Mouse (Mus musculus) testis, postnatal 14 days (tissue): ENCODE measurements around the gene Epor.

Experiments
- DNase-seq: peaks from one replicate; pipeline ENCODE4 v3.0.0; 2021; ENCODE audit warnings: low spot score

Gene Epor

DNA sequence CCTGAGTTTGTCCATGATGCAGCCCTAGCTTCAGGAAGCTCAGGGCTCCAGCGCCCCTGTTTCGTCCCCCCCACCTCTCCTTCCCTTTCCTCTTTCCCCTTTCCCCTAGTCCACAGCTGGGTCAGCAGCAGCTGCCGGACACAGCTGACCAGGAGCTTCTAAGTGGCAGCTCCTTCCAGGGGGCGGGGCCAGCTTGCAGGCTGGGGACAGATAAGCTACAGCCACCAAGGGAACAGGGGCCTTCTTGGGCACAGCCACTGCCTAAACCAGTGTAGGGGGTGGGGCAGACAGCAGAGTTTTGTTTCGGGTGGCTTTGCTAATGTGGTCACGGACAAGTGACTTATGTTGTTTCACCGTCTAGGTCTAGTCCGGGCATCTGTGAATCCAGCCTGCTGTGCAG lies at the start of gene Epor:
TSS of gene Epor (minus strand) at position 90 of the 400 bp plus-strand sequence.
- no peak for DNase-seq

DNA sequence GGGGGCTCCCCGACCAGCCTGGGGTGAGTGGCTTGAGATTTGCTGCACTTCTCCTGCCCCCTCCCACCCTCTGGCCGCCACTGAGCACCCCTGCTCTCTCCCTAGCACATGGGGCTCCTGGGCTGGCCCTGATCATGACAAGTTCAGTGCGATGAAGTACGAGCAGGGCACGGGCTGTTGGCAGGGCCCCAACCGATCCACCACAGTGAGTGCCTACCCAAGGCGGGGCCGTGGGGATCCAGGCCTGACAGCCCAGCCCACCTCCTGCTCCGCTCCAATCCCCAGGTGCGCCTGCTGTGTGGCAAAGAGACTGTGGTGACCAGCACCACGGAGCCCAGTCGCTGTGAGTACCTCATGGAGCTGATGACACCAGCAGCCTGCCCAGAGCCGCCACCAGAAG lies 49.4 kb upstream of the Epor start:
- DNase-seq, result no peak

DNA sequence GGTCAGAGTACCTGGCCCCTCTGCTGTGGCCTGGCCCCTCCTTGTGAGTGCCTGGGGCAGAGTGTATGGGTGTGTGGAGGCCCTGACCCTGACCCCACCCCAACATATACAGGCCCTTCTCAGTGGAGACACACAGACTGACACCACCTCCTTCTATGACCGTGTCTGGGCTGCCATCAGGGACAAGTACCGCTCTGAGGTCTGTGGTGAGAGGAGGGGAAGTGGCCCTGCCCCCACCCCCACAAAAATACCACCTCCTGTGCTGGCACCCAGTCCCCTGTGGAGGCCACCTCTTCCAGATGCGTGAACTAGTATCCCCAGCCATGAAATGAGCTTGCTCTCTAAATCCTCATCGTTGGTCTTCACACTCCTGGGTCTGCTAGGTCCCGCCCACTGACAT lies 47.7 kb upstream of the Epor start:
- DNase-seq, result no peak

DNA sequence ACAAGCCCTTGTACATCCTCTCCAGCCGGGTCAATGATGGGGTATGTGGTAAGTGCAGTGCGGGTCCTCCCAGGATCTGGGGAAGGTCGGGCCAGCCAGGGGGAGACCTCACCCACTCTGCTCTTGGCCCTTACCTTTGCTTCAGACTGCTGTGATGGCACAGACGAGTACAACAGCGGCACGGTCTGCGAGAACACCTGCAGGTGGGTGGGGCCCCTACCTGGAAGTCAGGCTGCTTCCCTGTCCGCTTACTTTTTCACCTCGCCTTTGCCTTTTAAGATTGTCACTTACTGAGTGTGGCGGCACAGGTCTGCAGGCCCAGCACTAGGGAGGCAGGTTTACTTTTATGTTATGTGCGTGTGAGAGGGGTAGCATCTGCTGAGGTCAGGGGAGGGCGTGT lies 41.2 kb upstream of the Epor start:
- DNase-seq, result no peak

DNA sequence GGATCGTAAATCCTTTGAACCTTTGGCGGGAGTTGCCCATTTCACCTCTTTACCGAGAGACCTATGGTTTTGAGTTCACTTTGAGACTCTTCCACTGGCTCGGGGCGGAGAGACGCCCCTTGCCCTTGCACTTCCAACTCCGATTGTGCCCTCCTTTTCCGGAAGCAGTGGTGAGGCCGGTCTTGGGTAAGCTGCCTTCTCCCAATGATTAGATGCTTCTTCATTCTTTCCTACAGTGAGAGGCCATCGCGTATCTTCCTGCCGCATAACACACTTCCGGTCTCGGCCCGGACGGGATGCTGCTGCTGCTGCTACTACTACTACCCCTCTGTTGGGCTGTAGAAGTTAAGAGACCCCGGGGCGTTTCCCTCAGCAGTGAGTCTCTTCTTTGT lies 39.9 kb upstream of the Epor start:
- no peak for DNase-seq

DNA sequence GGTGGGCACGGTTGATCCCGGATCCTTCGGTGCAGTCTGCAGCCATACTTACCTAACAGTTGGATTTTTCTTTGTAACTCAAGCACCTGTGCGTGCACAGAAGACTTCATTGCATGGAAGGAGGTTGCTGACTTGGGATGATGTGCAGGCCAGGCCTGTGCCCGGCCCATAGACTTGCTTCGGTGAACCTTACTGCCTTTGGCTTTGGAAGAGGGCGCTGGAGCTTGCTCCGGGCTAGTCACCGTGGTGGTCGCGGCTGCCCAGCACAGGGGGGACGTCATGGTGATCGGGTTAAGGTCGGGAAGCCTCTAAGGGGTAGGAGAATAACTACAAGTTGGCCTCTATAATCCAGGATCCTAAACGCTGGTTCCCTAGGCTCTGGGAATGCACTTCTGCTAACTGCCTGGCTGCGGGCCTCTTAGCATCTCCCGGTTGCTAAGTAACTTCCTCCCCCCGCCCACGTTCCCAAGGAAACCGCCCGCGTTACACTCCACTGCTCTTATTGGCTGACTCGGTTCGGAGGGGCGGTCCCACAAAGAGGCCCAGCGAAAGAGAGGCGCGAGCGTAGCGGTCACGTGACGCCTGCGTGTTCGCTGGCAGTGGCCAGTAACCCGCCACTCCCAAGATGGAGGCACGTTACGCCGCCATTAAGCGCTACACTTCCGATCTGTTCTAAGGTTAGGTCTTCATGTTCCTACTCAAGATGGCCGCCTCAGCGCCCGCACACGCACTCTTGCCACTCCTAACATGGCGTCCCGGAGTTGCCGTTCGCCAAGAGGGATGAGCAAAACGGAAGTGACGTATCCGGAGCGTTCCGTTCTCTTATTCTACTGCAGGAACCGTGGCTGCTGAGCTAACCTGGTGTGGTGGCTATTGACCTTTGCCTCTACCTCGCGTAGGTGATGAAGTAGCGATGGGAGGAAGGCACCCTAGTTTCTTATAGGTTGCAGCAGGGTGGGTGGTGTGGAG lies 39.2 kb upstream of the Epor start, which contains the start of the genes Ccdc151 and Prkcsh:
TSS of gene Ccdc151 (minus strand) at position 441 of the 969 bp plus-strand sequence.
TSS of gene Prkcsh (plus strand) at position 613 of the 969 bp plus-strand sequence.
- DNase-seq, result peak; percentile 100

DNA sequence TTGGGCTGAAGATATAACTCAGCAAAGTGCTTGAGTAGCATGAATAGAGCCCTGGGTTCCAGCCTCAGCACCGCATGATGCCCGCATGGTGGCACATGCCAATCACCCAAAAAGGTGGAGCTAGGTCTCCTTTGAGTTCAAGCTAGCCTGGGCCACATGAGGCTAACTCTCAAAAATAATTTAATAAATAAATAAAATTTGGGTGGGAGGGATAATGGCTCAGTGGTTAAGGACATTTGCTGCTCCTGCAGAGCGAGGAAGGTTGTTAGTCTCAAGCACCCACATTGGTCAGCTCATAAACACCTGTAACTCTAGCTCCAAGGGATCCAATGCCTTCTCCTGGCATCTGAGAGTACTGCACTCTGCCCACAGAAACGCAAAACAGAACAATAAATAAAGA lies 38.3 kb upstream of the Epor start:
- DNase-seq, result no peak

DNA sequence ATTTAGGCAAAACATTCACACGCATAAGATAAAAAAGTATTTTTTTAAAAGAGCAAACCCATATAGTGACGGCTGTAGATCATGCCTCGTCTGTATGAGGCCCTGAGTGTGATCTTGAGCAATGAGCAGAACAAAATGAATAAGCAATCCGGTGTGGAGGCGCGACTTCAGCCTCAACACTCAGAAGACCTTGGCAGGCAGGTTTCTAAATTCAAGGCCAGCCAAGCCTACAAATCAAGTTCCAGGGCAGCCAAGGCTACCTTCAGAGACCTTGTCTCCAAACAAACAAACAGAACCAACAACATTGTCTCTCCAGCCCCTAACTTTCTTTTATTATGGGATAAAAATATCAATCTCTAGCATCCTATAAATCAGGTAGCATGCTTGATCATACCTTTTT lies 37.0 kb upstream of the Epor start:
- DNase-seq, result no peak

DNA sequence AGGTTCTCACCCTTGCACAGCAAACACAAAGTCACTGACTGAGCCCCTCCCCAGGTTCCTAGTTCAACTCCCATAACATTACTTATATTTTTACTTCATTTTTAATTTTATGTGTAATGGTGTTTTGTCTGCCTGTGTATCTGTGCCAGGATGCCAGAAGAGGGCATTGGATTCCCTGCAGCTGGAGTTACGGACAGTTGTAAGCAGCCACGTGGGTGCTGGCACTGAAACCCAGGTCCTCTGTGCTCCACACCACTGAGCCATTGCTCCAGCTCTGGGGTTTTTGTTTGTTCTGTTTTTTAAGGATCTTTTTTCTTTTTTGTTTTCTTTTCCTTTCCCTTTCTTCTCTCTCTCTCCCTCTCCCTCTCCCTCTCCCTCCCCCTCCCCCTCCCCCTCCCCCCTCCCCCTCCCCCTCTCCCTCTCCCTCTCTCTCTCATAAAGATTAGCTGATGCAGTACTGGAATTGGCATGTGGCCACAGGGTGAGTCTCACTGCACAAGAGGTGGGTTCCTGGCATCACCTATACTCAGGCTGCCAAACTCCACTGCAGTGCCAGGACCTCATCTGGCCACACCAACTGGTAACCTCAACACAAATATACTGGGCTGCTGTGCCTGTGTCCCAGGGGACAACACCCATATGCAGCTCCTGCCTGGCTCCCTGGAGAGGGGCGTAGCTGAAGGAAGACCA lies 33.0 kb upstream of the Epor start:
- DNase-seq, result no peak

DNA sequence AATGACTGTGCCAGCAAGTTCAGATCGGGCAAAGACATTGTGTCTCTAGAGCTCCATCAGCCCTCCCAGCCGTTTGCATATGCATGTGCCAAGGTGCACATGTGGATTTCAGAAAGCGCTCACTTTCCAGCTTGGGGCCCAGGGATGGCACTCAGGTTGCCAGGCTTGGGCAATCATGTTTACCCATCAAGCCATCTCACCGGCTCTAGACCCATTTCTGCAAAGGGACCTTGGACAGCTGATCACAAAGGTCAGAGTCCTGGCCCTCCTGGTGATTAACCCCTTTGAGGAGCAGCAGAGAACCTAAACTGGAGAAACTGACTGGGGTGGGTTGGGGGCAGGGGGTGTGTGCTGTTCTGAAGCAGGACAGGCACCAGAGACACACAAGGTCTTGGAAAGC lies 28.9 kb upstream of the Epor start:
- DNase-seq, result no peak

DNA sequence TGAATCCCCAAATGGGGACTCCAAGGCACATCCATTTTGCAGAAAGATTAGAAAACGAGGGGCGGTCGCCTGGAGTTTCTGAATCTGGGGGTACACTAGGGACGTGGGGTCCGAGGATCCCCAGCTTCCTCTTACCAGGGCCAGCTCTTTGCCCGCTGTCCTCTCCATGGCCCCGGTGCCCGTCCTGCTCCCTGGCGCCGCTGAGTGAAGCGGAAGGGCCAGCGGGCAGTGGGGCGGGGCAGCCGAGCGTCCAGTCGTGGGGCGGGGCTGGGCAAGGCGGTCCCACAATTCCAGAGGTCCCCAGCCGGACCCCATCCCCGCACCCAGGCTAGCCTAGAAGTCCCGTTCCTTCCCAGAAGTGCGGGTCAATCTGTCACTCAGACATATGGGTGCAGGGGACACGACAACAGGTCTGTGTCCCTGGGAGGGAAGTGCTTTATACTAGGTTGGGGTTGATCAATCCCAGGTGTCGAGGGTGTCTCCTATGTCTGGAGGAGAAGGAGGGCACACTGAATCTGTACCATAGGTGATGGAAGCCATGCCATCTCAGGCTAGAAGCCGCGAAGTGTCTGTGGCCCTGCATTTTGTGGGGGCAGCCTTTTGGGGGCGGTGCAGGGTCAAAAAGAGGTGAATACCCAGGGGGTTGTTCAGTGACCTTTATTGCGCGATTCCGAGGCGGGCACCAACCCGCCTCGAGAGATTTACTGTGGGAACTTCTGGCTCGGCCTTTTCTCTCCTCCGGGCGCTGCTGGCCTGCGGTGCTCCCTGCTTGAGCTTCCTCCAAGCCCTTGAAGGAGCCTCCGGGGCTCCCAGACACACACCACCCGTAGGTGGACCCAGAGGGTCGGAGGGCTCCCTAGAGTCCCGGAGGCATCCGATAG lies 26.2 kb upstream of the Epor start, which contains the start of gene Rgl3:
TSS of gene Rgl3 (minus strand) at position 217 of the 881 bp plus-strand sequence.
- no peak for DNase-seq

DNA sequence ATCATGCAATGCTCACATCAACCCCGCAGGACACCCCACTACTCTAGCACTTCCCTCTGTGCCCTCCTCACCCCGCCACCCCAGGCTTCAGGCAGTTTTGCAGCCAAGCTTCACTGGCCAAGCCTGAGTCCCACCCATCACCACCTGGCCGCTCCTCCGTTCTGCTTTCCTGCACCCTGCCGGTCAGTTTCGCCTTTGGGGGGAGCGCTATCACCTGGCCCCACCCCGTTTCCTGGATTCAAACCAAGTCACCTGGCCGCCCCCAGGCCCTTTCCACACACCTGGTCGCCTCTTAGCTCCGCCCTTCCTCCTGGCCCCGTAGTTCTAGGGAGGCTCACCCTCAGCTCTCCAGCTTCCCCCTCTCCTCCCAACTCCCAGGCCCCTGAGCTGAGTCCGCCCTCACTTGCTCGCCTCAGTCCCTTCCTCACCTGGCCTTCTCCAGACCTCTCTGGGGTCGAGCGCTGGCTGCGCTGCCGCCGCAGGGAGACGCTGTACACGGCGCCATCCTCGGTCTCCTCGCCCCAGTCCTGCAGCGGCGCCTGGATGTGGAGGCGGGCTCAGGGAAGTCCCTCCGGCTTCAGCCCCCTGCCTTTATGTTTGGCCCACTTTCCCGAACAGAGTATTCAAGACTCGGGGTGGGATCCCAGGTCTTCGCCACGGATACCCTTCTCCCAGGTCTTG lies 25.3 kb upstream of the Epor start:
- DNase-seq, result no peak

DNA sequence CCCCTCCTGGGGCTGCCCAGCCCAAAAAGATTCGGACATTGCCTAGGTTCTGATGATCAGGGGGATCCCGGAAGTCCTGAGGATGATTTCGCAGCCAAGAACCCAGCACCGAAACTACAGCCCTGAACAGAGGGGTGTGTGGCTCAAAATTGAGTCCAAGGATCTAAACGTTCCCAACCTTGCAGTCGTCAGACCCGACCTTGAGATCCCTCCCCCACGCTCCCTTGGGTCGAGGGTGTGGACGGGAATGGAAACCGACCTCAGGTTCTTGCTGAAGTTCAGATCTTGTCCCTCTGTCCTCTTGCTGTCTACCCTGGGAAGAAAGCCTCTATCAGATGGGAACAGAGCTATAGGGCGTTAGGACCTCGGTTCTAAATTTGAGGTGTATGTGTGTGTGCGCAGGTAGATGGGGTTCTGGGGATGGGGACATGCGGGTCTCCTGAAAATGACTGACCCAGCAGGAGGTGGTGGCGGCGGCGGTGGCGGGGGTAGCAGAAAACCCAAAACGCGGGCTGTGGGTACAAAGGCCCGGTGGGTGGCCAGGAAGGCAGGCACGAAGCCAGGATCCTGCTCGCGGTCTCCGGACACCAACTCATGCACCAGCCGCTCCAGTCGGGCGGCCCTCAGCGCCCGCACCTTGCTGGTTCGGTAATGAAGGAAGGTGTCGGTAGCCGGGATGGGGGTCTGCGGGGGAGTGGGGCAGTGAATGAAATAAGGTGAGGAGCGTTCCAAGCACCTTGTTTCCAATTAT lies 24.5 kb upstream of the Epor start:
- DNase-seq, result no peak

DNA sequence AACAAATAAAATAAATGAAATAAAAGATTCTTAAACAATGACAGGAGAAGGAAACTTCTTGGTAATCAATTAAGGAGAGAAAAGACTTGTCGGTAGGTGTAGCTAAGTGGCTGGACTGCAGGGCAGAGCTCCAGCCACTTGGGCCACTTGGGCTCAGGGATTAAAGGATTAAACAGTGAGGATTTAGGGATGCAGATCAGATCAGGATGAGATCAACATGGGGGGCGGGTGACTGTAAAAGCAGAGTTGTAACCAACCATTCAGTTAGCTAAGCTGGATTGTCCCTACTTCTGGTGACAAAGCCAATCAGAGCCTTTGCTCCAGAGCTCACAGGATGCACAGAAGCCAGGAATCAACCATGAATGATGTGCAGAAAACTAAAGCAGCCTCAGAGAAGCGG lies 20.6 kb upstream of the Epor start:
- DNase-seq, result no peak

DNA sequence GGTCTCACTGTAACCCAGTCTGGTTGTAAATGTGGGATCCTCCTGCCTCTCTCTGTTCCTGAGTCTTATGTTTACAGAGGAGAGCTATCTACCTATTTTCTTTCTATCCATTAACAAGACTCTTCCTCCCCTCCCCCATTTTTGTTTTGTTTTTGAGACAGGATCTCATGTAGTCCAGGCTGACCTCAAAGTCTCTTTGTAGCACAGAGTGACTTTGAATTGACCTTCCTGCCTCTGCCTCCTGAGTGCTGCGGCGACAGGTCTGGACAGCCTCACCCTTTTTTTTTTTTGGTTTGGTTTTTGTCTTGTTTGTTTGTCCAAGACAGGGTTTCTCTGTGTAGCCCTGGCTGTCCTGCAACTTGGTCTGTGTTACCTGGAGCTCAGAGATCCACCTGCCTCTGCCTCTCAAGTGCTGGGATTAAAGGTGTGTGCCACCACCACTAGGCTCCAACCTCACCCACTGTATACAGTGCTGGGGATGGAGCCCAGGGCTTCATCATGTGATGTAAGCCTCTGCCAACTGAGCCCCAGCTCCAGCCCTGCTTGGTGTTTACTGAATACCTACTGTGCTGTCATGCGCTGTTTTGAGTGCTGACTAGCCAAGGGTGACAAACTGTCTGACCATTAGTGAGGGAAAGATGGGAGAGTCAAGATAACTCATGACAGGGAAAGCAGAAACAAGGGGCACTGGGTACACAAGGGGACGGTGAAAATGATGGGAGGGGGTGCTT lies 15.3 kb upstream of the Epor start:
- DNase-seq, result no peak

DNA sequence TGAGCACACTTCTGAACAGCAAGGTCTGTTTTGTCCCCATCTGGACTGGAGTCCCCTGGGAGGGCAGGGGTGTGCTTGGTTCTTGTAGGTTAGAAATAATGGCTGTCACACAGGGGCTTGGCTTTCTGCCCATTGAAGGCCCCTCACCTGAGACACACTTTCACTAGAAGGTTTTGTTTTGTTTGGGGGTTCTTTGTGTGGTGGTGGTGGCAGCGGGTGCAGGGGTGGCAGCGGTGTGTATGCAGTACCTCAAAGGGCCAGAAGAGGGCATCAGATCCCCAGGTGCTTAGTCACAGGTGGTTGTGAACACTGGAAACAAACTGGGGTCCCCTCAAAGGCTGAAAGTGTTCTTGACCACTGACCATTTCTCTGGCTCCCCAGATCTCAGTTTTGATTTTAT lies 14.7 kb upstream of the Epor start:
- no peak for DNase-seq

DNA sequence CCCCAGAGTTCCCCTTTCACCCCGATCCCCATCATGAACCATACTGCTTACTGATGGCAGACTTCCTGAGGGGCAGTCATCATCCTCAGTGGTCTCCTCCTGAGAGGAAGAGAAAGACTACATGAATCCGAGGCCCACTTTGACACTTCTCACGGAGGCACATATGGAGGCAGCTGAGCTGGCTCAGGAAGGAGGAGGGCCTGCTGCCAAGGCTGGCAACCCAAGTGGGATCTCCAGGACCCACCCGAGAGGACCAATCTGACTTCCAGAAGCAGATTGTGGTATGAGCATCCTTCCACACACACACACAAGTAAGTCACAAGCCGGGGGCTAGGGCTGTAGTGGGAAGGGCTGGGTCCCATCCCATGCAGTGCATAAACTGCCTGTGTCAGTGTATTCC lies 14.0 kb upstream of the Epor start:
- DNase-seq, result no peak

DNA sequence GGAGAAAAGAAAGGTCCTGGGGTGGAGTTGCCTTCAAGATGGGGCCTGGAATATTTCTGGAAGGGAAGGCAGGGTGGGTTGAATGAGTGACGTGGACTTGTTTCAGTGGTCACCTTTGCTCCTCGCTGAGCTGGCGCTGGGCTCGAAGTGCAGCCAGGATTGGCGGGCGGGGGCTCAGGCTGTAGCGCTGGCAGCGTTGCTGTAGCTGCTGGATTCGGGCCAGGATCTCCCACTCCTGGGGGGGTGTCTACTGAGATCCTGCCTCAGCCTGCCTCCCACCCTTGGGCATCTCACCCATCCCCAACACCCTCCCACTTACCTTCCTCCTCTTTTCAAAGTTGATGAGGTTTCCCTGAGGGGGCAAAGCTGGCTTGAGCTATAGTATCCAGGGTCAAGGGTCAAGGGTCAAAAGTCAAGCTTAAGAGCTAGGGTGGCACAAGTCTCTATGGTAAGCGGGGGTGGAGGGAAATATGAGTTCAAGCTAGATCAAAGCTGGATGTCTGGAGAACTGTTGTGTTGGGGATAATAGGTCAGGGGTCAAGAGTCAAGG lies 13.4 kb upstream of the Epor start:
- DNase-seq, result no peak

DNA sequence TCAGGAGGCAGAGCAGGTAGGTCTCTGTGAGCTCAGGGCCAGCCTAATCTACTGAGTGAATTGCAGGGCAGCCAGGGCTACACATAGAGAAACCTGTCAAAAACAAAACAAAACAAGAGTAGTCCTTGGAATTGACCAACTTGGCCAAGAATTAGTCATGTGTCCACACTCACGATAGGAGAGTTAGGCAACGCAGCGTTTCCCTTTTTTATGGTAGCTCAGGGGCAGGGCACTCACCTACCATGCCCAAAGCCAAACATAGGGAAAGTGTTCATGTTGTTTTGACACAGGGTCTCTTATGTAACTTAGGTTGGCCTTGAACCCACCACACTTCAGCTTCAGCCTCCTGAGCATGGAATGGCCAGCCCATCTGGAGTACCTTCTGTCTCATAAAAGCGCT lies 6.0 kb upstream of the Epor start:
- DNase-seq, result no peak

DNA sequence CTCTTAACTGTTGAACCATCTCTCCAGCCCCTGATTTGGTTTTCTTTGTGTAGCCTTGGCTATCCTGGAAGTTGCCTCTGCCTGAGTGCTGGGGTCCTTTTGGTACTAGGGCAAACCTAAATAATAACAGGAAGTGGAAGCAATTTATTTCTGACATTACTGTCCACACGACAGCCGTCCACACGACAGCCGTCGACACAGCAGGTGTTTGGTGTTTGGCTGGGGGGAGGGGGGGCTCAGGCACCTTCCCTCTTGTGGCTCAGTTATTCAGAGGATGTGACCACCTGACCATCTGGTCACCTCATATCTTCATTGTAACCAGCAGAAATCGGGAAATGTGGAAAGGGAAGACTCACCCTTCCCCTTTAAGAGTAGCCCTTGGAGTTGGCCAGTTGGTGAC lies 5.6 kb upstream of the Epor start:
- DNase-seq, result no peak
